Mouse (Mus musculus) thymus, postnatal 0 days (tissue): ENCODE data around the gene Tenm3. TPM values are rescaled to one million over a fixed set of nuclear protein-coding genes. Genes with fewer than 3 reads are reported as not detected.

Experiments used
- DNase-seq: peaks from one replicate; pipeline ENCODE4 v3.0.0-alpha.2; 2015; ENCODE audit warnings: low spot score
- polyA plus RNA-seq: library from polyadenylated mRNA; unstranded; fragments of >200 nt; fragmentation: Nextera tagmentation; extraction: Ambion mirVana; gene quantifications from 2 replicates; pipeline ENCODE4 v1.2.1, GENCODE M21; 2015

Tenm3 gene
- 1.7 and 2.1 TPM in 2 replicates for polyA plus RNA-seq

DNA sequence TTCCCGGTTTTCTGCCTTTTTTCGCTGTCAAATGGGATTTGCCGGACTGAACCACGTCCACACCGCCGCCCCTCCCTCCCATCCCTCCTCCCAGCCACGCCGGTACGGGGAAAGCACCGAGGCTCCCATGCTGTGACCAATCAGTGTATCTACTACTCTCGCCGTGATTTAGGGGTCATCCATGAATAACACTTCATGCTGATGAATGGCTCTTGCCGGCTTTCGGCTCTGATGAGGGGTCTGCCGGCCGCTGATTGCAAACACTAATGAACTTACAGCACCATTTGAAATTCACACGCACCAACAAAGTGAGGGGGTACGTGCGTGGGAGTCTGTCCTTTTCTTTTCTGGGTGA, at the start of gene Tenm3:
Gene Tenm3 (minus strand): TSS at position 21 of the 355 bp plus-strand sequence.
- DNase-seq: no peak

DNA sequence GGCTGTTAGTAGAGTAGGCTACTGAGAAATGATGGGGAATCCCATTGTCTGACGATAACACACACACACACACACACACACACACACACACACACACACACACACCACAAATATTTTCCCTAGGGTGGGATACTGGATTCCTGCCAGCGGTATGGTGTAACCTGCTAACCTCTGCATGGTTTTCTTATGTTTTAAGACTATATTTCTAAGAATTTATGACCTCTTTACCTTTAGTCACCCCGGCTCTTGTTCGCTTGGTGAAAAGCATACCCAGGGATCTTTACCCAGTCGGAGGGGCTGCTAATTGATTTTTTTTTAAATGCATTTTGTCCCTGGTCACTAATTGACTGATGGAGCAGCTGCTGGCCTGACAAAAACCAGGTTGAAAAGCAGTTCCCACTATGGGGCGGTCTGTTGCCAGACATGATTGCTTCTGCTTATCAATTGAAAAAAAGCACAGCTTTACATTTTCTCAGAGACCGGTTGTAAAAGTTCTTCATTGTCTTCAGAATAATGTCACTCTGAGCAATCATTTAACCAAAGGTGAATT, 46.5 kb upstream of the Tenm3 start:
- no peak for DNase-seq

DNA sequence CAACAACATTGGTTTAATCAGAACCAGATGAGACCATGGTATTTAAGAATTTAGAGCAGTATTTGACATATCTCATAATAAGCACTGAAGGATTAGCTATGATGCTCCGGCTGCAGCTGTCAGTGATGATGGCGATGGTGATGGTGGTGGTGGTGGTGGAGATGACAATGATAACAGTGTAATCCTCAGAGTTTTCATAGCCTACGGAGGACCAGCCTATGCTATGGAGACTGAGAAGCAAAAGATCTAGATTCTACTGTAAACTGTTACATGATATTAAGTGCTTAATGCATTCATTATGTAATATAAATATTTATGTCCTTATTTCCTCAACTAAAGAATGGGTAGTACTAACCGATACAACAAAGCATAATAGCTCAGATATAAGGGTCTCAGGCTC, 40.5 kb upstream of the Tenm3 start:
- DNase-seq: no peak

DNA sequence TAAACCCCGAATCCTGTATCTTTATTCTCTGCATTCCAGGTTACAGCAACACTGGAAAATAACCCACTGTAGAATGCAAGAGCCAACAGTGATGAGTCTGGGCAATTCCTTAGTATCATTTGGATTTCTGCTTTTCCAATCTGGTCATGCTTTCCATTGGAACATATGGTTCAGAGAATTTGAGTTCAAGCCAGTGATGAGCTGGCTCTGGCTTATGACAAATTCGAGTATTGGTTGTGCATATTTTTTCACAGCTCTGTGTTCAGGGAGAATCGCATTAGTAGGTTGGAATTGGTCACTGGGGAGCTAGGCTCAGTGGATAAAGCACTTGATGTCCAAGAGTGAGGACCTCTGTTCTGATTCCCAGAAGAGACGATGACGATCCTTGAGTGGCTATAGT, 36.8 kb upstream of the Tenm3 start:
- no peak for DNase-seq

DNA sequence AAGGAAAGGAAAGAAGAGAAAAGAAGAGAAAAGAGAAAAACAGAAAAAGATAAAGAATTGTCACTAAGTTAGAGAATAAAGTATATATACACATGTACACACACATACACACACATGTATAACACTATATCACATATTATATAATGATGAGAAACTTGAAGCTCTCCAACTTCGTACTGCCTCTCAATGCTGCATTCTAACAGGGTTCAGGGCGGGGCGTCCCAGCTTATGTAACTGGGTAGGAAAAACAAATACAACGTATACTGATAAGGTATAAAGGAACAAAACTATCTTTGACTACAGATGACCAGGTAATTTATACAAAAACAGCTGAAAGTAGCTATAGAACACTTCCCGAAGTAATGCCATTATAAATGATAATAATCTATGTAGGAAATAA, 22.2 kb upstream of the Tenm3 start:
- DNase-seq: no peak

DNA sequence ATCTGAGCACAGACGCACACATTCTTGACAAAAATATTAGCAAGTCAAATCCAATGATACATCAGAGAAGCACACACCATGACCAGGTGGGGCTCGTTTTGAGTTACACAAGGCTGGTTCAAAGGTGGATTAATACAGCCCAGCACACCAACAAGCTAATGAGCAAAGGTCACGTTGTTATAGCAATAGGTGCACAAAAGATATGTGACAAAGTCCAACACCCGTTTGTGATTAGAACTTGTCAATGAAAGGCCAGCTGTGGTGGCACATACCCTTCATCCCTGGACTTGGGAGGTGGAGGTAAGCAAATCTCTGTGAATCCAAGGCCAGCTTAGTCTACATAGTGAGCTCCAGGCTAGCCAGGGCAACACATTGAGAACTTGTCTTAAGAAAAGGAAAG, 21.7 kb upstream of the Tenm3 start:
- no peak for DNase-seq

DNA sequence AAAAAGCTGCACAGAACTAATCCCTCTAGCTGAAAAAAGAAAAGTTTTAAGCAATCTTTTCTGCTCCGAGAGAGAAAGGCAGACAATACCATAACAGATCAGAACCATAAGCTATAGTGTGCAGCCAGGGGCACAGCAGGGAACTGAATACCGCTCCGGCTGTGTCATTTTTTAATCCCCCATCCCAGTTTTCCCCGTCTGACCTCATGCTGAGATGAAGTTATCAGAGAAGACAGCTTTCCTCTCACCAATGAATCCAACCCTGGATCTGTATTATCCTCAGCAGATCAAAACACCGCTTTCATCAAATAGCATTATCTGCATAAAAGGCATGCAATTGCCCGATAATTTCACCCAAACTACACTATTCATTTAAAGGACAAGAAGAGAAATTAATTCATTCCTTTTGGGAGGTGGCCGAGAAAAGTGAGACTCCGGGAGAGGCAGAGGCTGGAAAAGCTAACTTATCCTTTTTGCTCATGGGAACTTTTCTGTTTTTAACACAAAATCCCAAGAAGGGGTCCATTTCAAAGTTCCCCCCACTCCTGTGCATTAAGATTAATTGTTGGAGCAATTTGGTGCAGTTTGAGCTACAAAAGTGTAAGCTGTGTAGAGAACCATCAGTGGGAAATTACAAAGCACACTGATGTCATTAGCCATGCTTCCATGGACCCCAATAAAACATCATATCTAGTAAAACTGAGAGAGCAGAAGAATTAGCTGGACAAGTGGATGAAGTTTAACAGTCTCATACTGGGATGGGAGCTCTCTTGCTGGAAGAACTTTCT, 6.7 kb upstream of the Tenm3 start:
- no peak for DNase-seq

DNA sequence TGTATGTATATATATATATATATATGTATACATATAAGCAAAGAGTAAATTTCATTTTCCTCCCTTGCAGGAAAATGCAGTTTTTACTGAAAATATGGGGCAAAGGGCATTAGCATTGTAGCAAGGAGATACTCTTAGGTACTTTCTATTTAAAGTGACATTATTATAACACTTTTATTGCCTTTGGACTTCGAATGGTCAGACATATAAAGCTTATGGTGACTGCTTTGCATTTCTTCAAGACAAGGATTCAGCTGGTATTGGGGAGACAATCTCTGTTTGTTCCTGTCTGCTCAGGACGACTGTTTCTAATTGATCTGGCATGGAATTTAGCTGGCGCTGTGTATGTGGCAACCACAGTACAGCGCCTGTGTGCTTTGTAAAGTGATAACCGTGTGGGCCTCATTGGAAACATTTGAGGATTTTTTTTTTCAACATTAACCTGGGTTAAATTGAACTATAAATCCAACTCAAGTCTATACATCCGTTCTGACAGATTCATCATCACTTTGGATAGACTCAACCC, 5.4 kb upstream of the Tenm3 start:
- DNase-seq: no peak

DNA sequence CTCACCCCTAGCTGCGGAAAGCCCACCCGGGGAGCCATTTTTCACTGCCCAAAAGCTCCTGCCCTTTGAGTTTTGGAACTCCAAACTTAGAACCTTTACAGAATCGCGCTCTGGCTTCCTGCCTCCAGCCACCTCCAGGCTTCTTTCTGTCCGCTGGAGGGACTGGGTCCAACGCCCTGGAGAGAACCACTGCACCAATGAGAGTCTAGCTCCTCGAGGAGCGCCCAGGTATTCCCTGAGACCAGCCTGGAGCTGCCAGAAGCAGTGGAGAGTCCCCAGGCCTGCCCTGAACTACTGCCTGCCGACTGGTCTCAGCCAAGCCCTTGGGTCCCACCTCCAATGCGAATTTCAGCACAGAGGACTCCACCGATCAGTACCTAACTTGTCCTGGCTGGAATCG, 1.2 kb upstream of the Tenm3 start:
- DNase-seq: no peak

DNA sequence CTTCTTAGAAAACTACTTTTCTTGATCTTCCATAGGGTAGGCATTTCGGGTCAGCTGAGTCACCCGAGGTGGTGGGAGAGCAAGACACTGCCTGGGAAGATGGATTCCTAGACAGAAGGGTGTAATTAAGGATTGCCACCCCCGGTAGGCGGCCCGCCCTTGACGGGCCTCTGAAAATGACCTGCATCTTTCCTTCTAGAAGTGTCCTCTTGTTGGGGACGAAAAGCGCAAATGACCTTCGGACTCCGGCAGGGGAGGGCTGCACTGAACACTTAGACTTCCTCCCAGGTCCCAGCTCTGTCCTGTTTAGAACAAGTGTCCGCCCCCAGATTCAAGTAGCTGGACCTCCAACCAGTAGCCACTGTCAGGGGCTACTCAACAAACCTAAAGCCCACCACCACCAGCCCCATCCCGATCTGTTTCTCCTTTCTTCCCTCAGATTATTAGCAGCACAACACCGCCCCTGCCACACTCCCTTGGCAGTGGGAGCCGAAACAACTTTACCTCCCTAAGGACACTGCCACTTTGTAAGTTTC, 687 bp upstream of the Tenm3 start:
- no peak for DNase-seq

DNA sequence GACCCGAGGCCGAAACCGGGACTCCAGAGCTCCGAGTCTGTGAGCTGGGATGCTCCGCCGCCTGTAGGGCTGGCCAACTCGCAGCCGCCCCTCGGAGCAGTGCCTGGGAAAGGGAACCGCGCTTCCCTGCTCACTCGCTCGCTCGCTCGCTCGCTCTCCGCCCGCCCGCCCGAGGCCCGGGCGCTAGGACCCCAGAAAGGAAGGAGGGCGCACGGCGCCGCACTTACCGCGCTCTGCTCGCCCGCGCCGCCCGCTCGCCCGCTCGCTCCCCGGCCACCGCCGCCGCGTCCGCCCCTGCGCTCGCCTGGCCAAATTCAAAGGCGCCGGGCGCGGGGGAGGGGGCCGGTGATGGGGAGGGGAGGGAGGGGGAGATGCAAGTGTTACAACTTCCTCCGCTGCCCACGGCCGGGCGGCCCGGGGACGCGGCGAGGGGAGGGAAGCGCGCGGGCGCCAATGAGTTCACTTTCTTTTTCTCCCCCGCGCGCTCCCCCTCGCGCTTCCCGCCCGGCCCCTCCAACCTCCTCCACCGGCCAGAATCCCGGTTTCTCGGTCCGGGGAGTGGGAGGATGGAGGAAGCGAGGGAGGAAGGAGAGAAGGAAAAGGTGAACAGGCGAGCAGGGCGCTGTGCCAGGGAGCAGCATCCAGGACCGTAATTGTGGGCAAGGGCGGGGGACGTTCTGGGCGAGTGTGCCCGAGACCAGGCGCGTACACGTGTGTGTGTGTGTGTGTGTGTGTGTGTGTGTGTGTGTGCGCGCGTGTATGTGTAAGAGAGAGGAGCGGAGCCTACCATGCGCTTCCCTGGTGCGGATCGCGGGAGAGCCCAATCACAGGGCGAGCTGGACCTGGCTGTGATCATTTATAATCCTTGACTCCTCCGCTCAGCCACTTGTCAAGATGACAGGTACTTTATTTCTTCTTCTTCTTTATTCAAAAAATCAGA, 490 bp downstream of the Tenm3 start:
- no peak for DNase-seq

DNA sequence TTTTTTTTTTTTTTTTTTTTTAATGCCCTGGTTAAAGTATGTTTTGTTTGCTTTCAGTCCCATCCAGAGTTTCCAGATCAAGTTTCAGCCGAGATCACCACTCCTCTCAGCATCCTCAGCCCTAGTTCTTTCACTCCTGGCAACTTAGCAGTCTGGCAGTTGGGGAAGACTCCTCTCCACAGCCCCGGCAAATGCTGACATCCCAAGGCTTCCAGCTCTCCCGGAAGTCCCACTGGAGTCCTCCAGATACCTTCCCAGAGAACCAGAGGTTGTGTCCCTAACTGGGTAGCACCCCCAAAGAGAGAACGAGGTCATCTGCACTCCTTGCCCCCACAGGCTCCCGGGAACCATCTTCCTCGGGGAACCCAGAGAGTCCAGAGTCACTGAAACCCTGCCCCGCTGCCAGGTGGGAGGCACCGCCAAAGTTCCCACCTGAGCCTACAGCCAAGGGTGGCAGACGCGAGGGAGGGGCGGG, 1.2 kb downstream of the Tenm3 start:
- no peak for DNase-seq

DNA sequence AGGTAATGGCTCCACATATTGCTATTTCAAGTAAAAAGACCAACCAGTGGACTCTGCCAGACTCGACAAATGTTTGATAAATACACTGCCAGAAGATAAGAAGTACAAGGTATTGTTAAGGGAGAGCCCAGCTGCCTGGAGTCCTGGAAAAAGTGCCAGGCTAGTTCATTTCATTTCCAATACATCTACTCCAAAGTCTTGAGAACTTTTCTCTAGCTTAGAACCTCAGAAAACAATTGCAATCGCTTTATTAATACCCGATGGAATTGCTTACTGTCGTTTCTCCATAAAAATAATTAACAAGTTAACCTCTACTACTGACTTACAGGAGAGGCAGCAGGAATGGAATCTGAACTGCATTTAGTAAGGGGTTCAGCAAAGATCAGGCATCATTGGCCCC, 1.7 kb downstream of the Tenm3 start:
- no peak for DNase-seq

DNA sequence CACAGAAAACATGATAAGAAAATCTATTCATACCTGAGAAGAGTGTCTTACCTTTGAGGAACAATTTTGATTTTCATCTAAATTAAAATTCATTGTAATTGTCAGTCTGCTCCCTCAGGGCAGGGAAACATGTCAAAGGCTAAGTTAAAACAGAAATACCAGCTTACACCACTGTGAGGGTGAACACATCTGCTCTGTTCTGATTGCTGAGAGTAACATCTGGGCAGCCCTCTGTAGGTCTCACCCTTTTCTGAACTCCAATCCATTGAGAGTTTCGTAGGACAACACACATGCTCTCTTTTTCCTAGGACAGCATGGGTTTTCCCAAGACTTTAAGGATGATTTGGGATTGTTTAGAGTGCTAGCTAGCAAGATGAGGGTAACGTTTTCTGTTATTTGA, 8.0 kb downstream of the Tenm3 start:
- DNase-seq: no peak

DNA sequence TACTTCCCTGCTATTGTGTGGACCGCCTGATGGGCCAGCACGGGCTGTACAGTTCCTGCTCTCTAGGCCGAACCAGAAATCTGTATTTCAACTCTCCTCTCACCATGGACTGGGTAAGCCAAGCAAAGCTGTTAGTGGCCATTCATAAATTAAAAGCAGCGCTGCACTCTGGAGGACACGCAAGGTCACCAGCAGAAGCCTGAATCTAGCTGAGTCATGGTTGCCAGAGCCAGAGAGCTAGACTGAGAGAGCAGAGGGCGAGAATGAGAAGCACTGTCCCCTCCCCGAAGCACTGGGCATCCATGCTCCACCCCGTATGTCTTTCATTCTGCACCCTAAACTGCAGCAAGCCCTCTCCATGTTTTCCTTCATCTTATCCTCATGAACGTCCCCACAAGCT, 16.3 kb downstream of the Tenm3 start:
- no peak for DNase-seq

DNA sequence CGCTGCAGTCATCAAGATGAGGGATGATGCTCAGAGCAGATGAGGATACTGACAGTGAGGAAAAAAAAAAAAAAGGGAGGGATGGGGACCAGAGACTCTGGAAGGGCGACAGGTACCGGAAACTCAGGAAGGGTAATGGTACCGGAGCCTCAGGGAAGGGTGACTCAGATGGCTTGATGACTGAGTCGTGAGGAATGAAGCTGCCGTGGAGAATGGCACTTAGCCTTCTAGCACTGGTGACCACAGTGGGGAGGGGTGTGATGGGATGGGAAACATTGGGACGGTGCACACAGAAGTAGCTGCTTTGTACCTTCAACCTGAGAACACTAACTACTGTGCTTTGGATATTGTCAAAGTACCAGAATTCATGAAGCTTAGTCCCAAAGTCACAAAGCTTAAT, 18.1 kb downstream of the Tenm3 start:
- no peak for DNase-seq

DNA sequence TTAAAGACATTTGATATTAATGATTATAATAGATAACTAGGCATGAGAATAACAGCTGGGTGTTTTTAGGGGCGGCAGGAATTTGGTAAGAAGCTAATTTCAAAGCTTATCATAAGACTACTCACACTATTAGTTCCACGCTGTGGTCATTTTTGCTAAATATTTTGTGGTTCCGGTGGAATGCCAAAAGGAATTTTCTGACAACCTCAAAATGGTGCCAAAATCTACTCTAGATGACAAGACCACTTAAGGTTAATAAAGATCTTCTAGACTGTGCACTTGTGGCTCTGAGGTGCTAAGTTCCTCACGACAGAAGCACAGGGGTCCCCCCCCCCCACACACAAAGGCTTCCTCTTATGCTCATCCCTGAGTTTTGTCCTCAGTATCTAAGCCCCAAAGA, 21.5 kb downstream of the Tenm3 start:
- no peak for DNase-seq

DNA sequence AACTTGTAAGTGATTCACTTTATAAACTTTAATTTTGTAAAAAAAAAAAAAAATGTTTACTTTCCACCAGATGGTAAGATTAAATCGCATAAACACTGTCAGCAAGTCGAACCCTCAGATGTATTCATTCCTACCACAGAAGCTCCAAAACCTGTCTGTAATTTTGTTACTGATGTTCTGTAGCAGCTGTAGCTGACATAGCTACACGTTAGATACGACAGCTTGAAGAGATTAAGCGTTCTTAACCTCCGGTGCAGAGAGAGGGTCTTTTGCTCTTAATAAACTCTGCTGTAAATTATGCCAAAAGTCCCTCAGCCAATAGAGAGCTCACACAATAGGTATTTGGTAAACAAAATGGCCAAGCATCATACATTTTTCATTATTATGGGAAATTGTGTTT, 23.8 kb downstream of the Tenm3 start:
- DNase-seq: no peak

DNA sequence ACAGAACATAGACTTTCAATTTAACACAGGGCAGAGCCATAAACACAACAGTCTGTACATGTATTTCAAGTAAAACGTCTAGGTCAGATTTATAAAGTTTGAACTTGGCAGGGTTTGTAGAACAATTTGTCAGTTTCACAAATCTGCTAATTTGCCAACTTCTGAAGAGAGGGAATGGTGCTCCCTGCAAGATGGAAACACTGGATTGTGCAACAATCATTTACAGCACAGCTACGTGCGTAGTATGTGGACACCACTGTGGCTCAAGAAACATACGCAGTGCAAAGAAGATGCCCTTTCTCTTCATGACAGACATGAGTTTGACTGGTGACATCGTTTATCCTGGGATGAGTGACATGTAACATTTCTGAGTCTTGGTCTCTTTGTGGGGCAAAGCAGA, 24.4 kb downstream of the Tenm3 start:
- DNase-seq: no peak

DNA sequence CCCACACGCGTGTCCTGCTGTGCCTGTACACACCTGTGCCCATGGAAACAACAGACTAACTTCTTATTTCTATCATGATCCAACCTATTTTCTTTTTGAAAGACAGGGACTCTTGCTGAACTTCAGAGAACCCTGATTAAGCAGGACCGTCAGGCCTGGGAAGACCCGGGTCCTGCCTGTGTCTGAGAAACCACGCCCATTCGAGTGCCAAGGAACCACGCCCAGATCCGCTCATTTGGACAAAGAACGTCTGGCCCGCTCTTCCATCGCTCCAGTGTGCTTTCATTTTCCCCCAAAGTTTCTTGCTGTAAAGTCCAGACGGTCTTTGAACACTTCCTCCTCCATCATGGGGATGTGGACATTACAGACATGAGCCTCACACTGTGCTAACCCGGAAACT, 26.8 kb downstream of the Tenm3 start:
- no peak for DNase-seq

DNA sequence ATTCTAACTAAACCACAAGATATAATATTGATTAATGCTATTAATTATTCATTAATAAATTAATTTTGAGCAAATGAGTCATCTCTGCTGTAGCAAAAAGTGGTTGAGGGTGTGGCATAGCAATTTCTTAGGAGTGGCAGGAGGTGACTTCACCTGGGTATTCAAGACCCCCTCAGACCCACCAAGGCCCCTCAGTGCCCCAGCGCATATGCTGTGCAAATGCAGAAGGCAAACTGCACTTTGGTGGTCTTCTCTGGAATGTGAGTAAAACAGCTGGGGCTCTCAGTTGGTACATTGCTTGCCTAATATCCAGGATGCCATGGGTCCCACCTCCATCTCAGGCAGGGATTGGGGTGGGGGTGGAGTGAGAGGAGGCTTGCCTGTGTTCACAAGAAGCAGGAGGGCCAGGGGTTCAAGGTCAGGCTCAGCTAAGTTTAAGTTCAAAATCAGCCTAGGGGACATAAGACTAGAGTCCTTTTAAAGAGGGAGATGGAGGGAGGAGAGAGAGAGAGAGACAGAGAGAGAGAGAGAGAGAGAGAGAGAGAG, 31.5 kb downstream of the Tenm3 start:
- DNase-seq: no peak
